Mouse (Mus musculus) cerebellum, adult 2 months (tissue): ENCODE data around the gene Serac1. TPM values are rescaled to one million over a fixed set of nuclear protein-coding genes. Genes with fewer than 3 reads are reported as not detected.

Source experiments
- DNase-seq, 2 experiments: peaks; one replicate each; pipeline ENCODE4 v3.0.0; 2021
- H3K27ac ChIP-seq: fragments of 200-500 bp; 2 replicates; pipeline ENCODE4 v1.5.1; 2012; ENCODE audit warnings: low read length, control low read depth, inconsistent platforms; ENCODE audit not compliant: insufficient read depth
- H3K27me3 ChIP-seq: fragments of 200-500 bp; 2 replicates; pipeline ENCODE4 v1.6.1; 2012; ENCODE audit warnings: inconsistent platforms, mild to moderate bottlenecking, low read length, moderate library complexity; ENCODE audit not compliant: control insufficient read depth, insufficient read depth
- H3K4me1 ChIP-seq: fragments of 200-500 bp; 2 replicates; pipeline ENCODE4 v1.6.1; 2011; ENCODE audit warnings: low read length; ENCODE audit not compliant: control insufficient read depth, insufficient read depth
- H3K4me3 ChIP-seq: fragments of 200-500 bp; replicated peaks from 2 replicates; pipeline ENCODE3; 2011; ENCODE audit warnings: mild to moderate bottlenecking, low read depth, low read length, control low read depth; ENCODE audit not compliant: insufficient read depth
- CTCF ChIP-seq: fragments of 200-500 bp; IDR thresholded peaks from 2 replicates; pipeline ENCODE4 v1.5.1; 2011; ENCODE audit warnings: low read depth, mild to moderate bottlenecking, control low read depth, low read length, moderate library complexity, borderline replicate concordance; ENCODE audit not compliant: insufficient read depth
- POLR2A ChIP-seq: fragments of 200-500 bp; IDR thresholded peaks from 2 replicates; pipeline ENCODE4 v1.6.1; 2011; ENCODE audit warnings: low read length, control low read depth, borderline replicate concordance; ENCODE audit not compliant: insufficient read depth
- WGBS: fragments of 180-500 bp; shearing (Covaris S2); methylation state at CpG from one replicate; pipeline ENCODE4 v1.1.7; 2018; 5-methylcytosine and 5-hydroxymethylcytosine counted together
- polyA plus RNA-seq: library from polyadenylated mRNA; depleted of rRNA; stranded (reverse); fragments of >200 nt; gene quantifications from 2 replicates; pipeline ENCODE4 v1.2.3, GENCODE M21; 2012

The Serac1 gene
- polyA plus RNA-seq, 1 experiment, result 20.7 TPM

DNA sequence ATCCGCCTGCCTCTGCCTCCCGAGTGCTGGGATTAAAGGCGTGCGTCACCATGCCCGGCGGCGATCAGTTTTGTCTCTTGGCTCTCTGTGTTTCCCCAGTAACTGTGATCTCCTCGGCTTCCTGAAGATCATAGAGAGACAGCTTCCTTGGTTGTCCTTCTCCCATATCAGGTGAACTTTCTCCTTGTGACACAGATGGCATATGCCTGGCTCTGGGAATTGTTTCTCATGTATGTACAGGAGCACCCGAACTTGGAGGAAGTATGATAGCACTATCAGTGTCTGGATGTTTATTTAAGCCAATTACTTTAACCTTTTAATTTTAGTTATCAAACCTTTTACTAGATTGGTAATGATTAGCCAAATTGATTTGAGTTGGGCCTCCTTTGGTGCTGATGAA, 35.5 kb upstream of the Serac1 start:
- H3K4me3 ChIP-seq, result no peak overlapping the region
- no peaks in the 10 kb centered on the region for H3K27me3 ChIP-seq
- no peak for TF ChIP-seq CTCF
- TF ChIP-seq POLR2A, result no peak
- DNase-seq, result no peak
- peaks cover 24% of the 10 kb centered on the region for H3K4me1 ChIP-seq
- no peak overlapping the region for H3K27ac ChIP-seq
- 90% methylated on average over 9 of the region's 9 CpGs for WGBS

DNA sequence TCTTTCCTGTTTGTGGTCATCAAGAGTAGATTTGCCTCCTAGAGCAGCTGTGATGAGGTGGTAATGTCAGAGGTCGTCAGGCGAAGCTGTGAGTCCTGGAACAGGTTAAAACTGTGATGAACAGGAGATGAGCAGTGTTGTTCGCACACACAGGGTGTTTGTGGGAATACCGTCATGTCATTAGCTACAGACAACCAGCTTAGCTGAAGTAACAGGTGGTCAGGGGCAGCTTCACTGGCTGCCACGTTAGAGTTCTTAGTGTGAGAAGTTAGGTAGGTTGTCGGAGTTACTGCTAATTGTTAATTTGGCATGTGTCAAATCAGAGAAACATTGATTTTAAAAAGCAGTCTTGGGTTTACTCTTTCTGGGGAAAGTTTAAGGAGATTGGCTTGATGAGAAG, 34.1 kb upstream of the Serac1 start:
- no peak for TF ChIP-seq POLR2A
- TF ChIP-seq CTCF, result no peak
- 59% methylated on average over 6 of the region's 6 CpGs for WGBS
- H3K4me1 ChIP-seq, result peaks cover 16% of the 10 kb centered on the region
- H3K27me3 ChIP-seq, result no peaks in the 10 kb centered on the region
- H3K4me3 ChIP-seq, result no peak overlapping the region
- H3K27ac ChIP-seq, result no peak overlapping the region
- no peak for DNase-seq

- WGBS, result 56% methylated on average over 3 of the region's 3 CpGs
- no peaks in the 10 kb centered on the region for H3K27me3 ChIP-seq
- peaks cover 4% of the 10 kb centered on the region; the same call in 1 of the 2 replicates for H3K4me1 ChIP-seq
- peak; percentile 53 to 58 for DNase-seq
- no peak overlapping the region for H3K4me3 ChIP-seq
- no peak overlapping the region for H3K27ac ChIP-seq
- TF ChIP-seq POLR2A (no peak), CTCF (no peak)
Measured at GRCm38 (mm10) chr17:6110956-6111355, 31.4 kb upstream of the Serac1 start.

DNA sequence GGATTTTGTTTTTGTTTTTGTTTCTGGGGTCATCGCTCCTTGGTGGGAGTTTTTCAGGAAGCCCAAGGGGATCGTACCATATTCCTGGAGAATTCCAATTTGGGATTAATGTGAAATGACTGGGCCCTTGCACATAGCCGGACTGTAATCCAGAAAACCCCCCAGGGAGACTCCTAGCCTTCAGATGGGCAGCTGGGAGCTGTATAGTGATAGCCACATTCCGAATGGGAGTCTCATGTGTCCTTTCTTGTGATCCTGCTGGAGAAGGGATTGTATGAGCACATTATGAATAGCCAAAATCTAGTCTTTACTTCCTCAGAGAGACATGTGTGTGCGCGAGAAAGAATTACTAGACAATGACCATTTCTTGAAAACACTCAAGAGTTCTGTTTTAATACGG, 28.6 kb upstream of the Serac1 start:
- peaks cover 4% of the 10 kb centered on the region; the same call in 1 of the 2 replicates for H3K4me1 ChIP-seq
- peak overlapping the region; percentile 84 for H3K4me3 ChIP-seq
- no peaks in the 10 kb centered on the region for H3K27me3 ChIP-seq
- no peak for DNase-seq
- peak overlapping the region; percentile 92; the same call in 1 of the 2 replicates for H3K27ac ChIP-seq
- no peak for TF ChIP-seq CTCF
- no peak for TF ChIP-seq POLR2A
- 12% methylated on average over 7 of the region's 7 CpGs for WGBS

- no peak for TF ChIP-seq CTCF
- no peak for TF ChIP-seq POLR2A
- H3K4me1 ChIP-seq, result peaks cover 4% of the 10 kb centered on the region; the same call in 1 of the 2 replicates
- no peaks in the 10 kb centered on the region for H3K27me3 ChIP-seq
- WGBS, result under 1% methylated on average over 45 of the region's 50 CpGs
- peak; percentile 73 to 80 for DNase-seq
- peak overlapping the region; percentile 84 for H3K4me3 ChIP-seq
- peak overlapping the region; percentile 92 for H3K27ac ChIP-seq
Measured at GRCm38 (mm10) chr17:6107015-6107601, 27.6 kb upstream of the Serac1 start.

GRCm38 (mm10) chr17:6106361-6107014, 26.9 kb upstream of the Serac1 start, which contains the start of gene Tulp4:
TSS of gene Tulp4 (plus strand) at chr17:6106437.
- DNase-seq, result peak; percentile 86 to 88
- H3K4me3 ChIP-seq, result peak within 1 kb of the TSS; percentile 84
- under 1% methylated on average over 63 of the region's 76 CpGs for WGBS
- no peak for TF ChIP-seq CTCF
- TF ChIP-seq POLR2A, result peak; percentile 33; the same call in 1 of the 2 replicates
- H3K27ac ChIP-seq, result peak within 1 kb of the TSS; percentile 92
- no peaks in the 10 kb centered on the region for H3K27me3 ChIP-seq
- peaks cover 4% of the 10 kb centered on the region; the same call in 1 of the 2 replicates for H3K4me1 ChIP-seq

- H3K4me1 ChIP-seq, result no peaks in the 10 kb centered on the region
- H3K27me3 ChIP-seq, result no peaks in the 10 kb centered on the region
- no peak overlapping the region for H3K27ac ChIP-seq
- no peak overlapping the region for H3K4me3 ChIP-seq
- DNase-seq, result no peak
- TF ChIP-seq CTCF, result no peak
- TF ChIP-seq POLR2A, result no peak
- 77% methylated on average over 6 of the region's 6 CpGs for WGBS
Measured at GRCm38 (mm10) chr17:6103566-6103965, 24.0 kb upstream of the Serac1 start.

GRCm38 (mm10) chr17:6102287-6102686, 22.7 kb upstream of the Serac1 start:
- no peak overlapping the region for H3K4me3 ChIP-seq
- TF ChIP-seq CTCF (no peak), POLR2A (no peak)
- H3K27ac ChIP-seq, result no peak overlapping the region
- WGBS, result 26% methylated on average over 3 of the region's 3 CpGs
- no peaks in the 10 kb centered on the region for H3K27me3 ChIP-seq
- H3K4me1 ChIP-seq, result no peaks in the 10 kb centered on the region
- DNase-seq, result peak in 1 of 2 experiments; percentile 69
